Mouse (Mus musculus) MN1 (cell line): Measurements from ENCODE around the gene Kcnh1.

Experiments
- DNase-seq: peaks from one replicate; pipeline ENCODE4 v3.0.0-alpha.2; 2016; ENCODE audit warnings: low spot score

Gene Kcnh1

GRCm38 (mm10) chr1:192315392-192316070 lies 125.0 kb downstream of the Kcnh1 start:
- no peak for DNase-seq

- DNase-seq: no peak
Measured at GRCm38 (mm10) chr1:192324223-192324622, 133.6 kb downstream of the Kcnh1 start.

GRCm38 (mm10) chr1:192327052-192327451 lies 136.5 kb downstream of the Kcnh1 start:
- DNase-seq: no peak

GRCm38 (mm10) chr1:192331207-192331606 lies 140.6 kb downstream of the Kcnh1 start:
- no peak for DNase-seq

- DNase-seq: no peak
Measured at GRCm38 (mm10) chr1:192336029-192336428, 145.5 kb downstream of the Kcnh1 start.

DNA sequence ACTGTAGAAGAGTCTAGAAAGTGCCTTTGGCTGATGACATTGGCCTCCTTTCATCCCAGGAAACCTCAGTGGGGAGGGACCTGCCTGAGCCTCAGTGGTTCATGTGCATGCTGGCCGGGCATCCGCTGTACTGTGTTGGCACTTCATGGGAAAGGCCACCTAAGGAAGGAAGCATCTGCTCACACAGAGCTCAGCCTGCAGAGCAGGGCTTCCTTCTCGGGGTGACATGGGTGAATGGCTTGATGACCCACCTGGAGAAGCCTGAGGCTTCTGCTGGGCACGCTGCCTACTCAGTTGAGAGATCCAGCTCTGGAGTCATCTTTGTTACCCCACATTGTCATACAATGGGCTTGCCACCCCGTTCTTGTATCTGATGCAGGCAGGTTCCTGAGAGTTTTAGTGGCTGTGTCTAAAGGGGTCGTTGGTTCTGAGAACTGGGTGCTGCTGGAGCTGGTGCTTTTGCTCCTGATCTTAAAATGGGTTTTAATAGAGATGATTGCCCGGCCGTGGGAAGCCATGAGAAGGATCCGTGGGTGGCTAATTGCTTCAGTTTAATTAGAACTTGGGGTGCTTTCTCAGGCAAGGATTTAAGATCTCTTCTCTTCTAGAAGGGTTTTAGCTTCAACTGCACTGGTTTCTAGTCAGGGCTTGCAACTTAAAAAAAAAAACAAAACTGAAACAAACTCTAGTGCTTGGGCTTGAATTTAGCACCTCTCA lies 148.9 kb downstream of the Kcnh1 start:
- no peak for DNase-seq

DNA sequence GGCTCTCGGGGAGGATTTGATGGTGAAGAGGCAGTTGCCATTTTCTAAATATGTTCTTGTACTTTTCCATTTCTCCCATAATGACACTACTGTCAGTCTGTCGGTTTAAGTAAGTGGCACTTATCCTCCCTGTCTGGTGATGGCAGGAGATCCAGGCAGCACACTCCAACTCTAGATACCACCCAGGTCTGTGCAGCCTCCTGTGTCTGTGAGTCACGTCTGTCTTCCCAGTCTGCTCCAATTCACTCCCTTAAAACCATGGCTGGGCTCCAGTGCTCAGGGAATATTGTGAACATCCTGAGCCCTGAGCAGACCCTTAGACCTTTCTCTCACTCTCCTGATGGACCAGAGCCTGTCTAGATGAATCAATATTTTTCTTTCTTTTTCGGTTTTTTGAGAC lies 151.2 kb downstream of the Kcnh1 start:
- no peak for DNase-seq

- DNase-seq: no peak
Measured at GRCm38 (mm10) chr1:192343996-192344395, 153.4 kb downstream of the Kcnh1 start.

DNA sequence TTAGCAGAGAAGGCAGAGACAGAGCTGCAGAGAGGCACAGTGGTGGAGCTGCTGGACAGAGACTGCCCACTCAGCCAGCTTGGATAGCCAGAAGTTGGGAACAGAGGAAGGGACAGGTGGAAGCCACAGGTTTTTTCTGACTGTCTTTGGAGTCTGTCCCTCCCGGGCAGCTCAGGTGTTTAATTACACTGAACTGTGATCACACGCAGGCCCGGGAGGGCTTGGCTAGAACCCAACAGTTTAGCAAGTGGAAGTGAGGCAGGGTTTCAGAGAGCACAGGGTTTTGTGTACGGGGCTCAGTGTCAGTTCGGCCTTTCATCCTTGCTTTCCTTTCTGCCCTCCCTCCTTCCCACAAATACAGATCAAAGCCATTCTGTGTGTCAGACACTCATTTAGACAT lies 156.8 kb downstream of the Kcnh1 start:
- DNase-seq: no peak

GRCm38 (mm10) chr1:192356231-192356630 lies 165.7 kb downstream of the Kcnh1 start:
- no peak for DNase-seq

DNA sequence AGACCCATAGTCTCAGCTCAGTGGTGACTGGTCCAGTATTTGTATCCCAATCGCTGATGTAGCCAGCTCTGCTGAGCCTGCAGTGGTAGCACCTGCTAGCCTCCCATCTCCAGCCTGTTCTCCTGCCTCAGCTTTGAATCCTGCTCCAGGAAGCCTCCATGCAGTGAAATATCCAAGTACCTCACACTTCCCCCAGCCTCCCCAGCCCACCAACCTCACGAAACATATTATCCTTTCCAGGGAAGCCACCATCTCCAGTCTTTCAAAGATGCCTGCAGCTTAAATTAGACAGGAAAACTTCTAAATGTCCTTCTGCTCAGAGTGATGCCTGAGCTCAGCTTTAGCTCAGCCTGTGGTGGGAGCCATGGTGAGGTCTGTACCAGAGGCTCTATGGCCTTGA lies 168.6 kb downstream of the Kcnh1 start:
- no peak for DNase-seq

GRCm38 (mm10) chr1:192368336-192368735 lies 177.8 kb downstream of the Kcnh1 start:
- no peak for DNase-seq

DNA sequence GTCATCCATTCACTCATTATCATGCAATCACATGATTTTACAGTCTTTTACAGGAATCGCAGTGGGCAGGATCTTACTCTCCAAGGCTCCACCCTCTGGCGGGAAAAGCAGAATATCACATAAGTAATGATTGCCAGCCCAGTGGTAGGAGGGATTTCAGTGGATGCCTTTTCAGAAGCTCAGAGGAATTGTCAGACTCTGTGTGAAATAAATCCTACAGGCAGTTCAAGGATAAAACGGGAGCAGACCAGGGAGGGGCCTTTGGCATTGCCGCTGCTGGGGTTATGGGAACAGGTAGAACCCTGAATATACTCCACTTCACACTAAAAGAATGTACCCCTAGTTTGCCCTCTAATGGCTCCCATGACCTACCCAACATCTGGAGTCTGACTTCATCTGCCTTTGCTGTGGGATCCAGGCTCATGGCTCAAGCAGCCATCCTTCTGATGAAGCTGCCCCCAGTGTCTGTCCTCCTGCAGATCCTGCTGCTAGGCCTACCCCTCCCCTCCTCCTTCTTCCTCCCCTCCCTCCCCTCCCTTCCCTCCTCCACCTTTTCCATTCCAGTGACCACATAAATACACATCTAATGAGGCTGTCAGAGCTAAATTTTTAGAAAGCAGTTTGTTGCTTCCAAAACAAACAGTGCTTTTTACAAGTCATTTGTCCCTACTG lies 181.5 kb downstream of the Kcnh1 start:
- no peak for DNase-seq

DNA sequence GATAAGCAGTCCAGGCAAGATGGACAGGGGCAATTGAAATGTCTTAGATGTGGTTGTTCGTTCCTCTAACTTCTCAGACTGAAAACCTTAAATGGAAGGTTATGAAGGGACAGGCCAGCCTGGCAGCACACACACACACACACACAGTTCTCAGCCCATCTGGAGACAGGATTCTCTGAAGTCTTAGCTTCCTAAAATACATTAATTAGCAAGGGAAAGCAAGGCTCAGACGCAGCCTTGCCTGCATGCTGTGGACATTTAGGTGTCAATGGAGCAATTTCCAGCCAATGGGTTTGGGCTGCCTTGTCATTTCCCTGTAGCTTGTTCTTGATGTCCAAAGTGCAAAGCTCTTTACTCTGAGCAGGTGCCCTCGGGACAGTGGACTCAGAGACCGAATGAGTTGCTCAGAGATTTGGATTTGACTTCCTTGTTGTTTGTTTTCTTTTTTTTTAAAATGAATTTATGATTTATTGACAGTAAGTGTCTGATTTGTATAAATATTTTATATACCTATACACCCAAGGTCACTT lies 188.0 kb downstream of the Kcnh1 start:
- DNase-seq: no peak

DNA sequence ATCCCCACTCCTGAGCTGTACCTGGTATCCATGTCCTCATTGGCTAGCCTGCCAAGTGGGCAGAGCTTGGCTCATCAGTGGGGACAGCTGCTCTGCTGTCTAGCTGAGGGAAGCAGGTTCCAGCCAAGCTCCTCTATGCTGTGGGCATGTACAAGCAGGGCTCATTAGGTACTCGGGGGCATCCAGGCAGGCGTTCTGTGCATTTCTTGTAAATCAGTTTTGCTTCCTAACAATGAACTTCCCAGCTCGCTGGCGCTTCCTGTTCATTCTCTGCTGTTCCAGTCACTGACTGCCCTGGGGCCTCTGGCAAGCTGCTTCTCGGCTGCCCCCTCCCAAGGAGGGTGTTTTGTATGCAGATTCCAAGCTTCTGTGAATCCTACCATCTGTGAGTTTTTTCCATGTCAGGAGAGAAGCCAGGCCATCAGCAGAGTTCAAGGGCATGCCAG lies 190.0 kb downstream of the Kcnh1 start:
- no peak for DNase-seq

DNA sequence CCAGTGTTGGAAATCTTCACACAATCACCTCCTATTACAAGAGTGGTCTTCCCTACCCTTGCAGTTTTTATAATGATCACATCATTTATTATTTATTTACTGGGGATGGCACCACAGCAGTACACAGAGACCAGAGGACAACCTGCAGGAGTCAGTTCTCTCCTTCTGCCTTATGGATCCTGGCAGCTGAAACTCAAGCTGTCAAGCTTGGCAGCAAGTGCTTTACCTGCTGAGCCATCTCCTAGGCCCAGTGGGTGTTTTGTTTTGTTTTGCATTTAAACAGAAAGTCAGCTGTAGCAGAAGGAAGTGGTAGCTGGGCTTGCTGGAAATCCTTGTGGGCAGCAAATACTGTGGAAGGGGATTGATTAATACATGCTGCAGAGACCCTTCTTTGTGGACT lies 197.1 kb downstream of the Kcnh1 start:
- DNase-seq: no peak

GRCm38 (mm10) chr1:192391041-192391440 lies 200.5 kb downstream of the Kcnh1 start:
- no peak for DNase-seq

DNA sequence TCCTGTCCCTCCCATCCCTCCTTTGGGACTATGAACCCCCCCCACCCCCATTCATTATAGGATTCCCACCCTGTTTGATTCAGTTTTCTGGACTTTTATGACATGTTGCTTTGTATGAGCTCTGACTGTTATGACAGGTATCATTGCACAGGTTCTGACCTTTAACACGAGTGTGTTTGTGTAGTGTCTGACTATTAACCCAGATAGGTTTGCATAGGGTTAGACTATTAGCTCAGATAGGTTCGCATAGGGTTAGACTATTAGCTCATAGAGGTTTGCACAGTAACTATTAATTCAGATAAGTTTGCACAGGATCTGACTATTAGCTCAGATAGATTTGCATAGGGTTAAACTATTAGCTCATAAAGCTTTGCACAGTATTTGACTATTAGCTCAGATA lies 201.7 kb downstream of the Kcnh1 start:
- DNase-seq: no peak

DNA sequence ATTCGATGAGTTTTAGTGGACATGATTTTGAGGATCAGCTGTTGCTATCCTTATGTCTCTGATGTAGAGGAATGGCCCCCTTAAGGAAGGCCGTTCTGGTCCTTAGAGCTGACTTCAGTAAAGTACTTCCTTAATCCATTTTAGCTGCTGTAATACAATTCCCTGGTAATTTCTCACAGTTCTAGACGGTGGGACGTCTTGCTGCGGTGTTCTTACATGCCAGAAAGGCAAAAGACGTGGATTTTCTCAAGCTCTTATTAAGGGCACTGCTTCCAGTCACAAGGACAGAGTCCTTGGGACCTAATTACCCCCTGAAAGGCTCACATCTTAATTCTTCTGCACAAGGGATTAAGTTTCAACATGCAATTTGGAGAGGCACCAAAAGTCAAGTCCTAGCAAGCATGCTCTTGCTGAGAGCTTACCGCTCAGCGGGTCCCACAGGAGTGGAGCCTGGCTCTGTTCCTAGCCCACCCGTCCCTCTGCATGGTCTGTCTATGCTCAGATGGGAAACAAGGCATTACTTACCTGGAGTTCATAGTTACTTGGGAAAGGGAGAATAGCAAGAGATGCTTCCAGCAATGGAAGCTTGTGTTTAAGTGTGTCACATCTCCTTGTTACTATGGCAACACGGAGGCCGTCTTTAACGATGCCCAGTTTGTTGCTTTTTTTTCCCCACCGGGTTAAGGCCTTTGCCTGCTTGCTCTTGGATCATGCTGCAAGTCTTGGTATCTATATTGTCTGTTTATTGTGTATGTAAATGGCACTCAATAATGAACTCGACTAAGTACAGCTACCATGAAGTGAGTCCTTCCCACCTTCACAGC lies 209.3 kb downstream of the Kcnh1 start:
- peak; percentile 10 for DNase-seq

GRCm38 (mm10) chr1:192400991-192401390 lies 210.4 kb downstream of the Kcnh1 start:
- DNase-seq: peak; percentile 46

- no peak for DNase-seq
Measured at GRCm38 (mm10) chr1:192402911-192403704, 212.5 kb downstream of the Kcnh1 start.
